Mouse (Mus musculus) myocyte (in vitro differentiated cells): Measurements from ENCODE around the gene Cacna1d. TPM values are rescaled to one million over a fixed set of nuclear protein-coding genes. Genes with fewer than 3 reads are reported as not detected.

Experiments used
- H3K27me3 ChIP-seq: one replicate; pipeline ENCODE4 v1.6.1; 2011; ENCODE audit not compliant: control insufficient read depth, insufficient read depth, insufficient read length
- H3K36me3 ChIP-seq: one replicate; pipeline ENCODE4 v1.6.1; 2011; ENCODE audit not compliant: control insufficient read depth, insufficient read depth
- H3K4me2 ChIP-seq: one replicate; pipeline ENCODE4 v1.6.1; 2011; ENCODE audit warnings: low read depth, control low read depth
- H3K4me3 ChIP-seq: one replicate; pipeline ENCODE4 v1.5.1; 2011; ENCODE audit warnings: mild to moderate bottlenecking, control low read depth, moderate library complexity
- H3K79me2 ChIP-seq: one replicate; pipeline ENCODE4 v1.6.1; 2011; ENCODE audit not compliant: control insufficient read depth, insufficient read depth
- H3ac ChIP-seq: one replicate; pipeline ENCODE4 v1.6.1; 2011; ENCODE audit not compliant: control insufficient read depth, insufficient read length
- CEBPB ChIP-seq: IDR thresholded peaks from 2 replicates; pipeline ENCODE4 v1.6.1; 2011; ENCODE audit warnings: mild to moderate bottlenecking, moderate library complexity; ENCODE audit not compliant: poor library complexity, insufficient read depth, severe bottlenecking
- E2F4 ChIP-seq: IDR thresholded peaks from one replicate; pipeline ENCODE4 v1.6.1; 2011; ENCODE audit warnings: mild to moderate bottlenecking, control low read depth, moderate library complexity; ENCODE audit not compliant: insufficient read depth
- MAX ChIP-seq: IDR thresholded peaks from one replicate; pipeline ENCODE4 v1.6.1; 2011; ENCODE audit warnings: low read depth, mild to moderate bottlenecking, control low read depth
- MYOD1 ChIP-seq, 3 experiments: IDR thresholded peaks; one replicate each; pipeline ENCODE4 v1.6.1; 2011; ENCODE audit warnings: control low read depth in 2 of 3, low read depth in 2 of 3, mild to moderate bottlenecking in 2 of 3, moderate library complexity in 1 of 3; ENCODE audit not compliant: insufficient read length in 2 of 3, control insufficient read depth in 1 of 3
- MYOG ChIP-seq, 3 experiments: IDR thresholded peaks; one replicate each; pipeline ENCODE4 v1.6.1; 2011; ENCODE audit warnings: control low read depth in 2 of 3, low read depth in 2 of 3, mild to moderate bottlenecking in 2 of 3; ENCODE audit not compliant: insufficient read length in 2 of 3, control insufficient read depth in 1 of 3, insufficient read depth in 1 of 3
- POLR2A ChIP-seq: IDR thresholded peaks from one replicate; pipeline ENCODE4 v1.6.1; 2011; ENCODE audit warnings: low read depth, mild to moderate bottlenecking, control low read depth, moderate library complexity; ENCODE audit not compliant: insufficient read length
- POLR2AphosphoS2 ChIP-seq: IDR thresholded peaks from one replicate; pipeline ENCODE4 v1.6.1; 2011; ENCODE audit warnings: low read depth, control low read depth; ENCODE audit not compliant: insufficient read length
- REST ChIP-seq: IDR thresholded peaks from one replicate; pipeline ENCODE4 v1.6.1; 2011; ENCODE audit warnings: mild to moderate bottlenecking, control low read depth, moderate library complexity; ENCODE audit not compliant: insufficient read depth, insufficient read length
- SRF ChIP-seq: IDR thresholded peaks from one replicate; pipeline ENCODE4 v1.6.1; 2011; ENCODE audit warnings: low read depth; ENCODE audit not compliant: control insufficient read depth, insufficient read length
- TCF12 ChIP-seq: IDR thresholded peaks from one replicate; pipeline ENCODE4 v1.6.1; 2011; ENCODE audit warnings: mild to moderate bottlenecking, control low read depth; ENCODE audit not compliant: poor library complexity, insufficient read depth, severe bottlenecking
- TCF3 ChIP-seq: IDR thresholded peaks from one replicate; pipeline ENCODE4 v1.6.1; 2011; ENCODE audit warnings: low read depth, control low read depth; ENCODE audit not compliant: insufficient read length
- USF1 ChIP-seq: IDR thresholded peaks from one replicate; pipeline ENCODE4 v1.6.1; 2011; ENCODE audit warnings: low read depth, mild to moderate bottlenecking, control low read depth, moderate library complexity
- polyA plus RNA-seq: library from polyadenylated mRNA; unstranded; fragments of >200 nt; fragmentation: generic; extraction: Trizol; gene quantifications from one replicate; pipeline ENCODE4 v1.2.1, GENCODE M21; 2012; ENCODE audit warnings: missing spikeins

Gene Cacna1d
- polyA plus RNA-seq, 1 experiment: not detected

DNA sequence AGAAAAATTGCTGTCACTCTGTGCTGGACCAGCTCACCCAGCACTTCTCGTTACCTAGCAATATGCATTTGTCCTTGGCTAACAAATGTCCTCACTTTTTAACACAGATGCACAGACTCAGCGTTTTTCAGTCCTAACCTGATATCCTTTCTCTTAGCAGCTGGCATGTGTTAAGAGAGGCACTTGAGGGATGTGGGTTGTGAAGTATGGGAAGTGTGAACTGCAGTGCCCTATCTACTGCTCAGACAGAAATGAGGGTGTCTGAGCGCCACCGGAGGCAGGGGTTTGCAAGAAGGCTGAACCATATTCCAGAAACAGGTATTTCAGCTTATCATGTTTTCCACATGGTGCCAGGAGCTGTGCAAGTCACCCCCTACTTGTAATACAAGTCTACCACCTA is 27.9 kb downstream of the Cacna1d start:
- Histone ChIP-seq H3ac (no peak overlapping the region), H3K79me2 (no peaks in the 10 kb centered on the region), H3K4me3 (no peak overlapping the region), H3K4me2 (no peak overlapping the region), H3K27me3 (peaks cover 7% of the 10 kb centered on the region), H3K36me3 (no peaks in the 10 kb centered on the region)
- no peak for TF ChIP-seq SRF
- TF ChIP-seq POLR2AphosphoS2: no peak
- no peak for TF ChIP-seq E2F4
- TF ChIP-seq POLR2A: no peak
- TF ChIP-seq CEBPB: no peak
- TF ChIP-seq MYOD1 (IDR thresholded peaks at IDR 0.05; ENCODE audit: control insufficient read depth in 1 of 3, insufficient read length in 2 of 3, low read depth in 2 of 3): no peak
- TF ChIP-seq TCF12: no peak
- TF ChIP-seq REST: no peak
- no peak for TF ChIP-seq MYOG (IDR thresholded peaks at IDR 0.05; ENCODE audit: control insufficient read depth in 1 of 3, insufficient read depth in 1 of 3, insufficient read length in 2 of 3, low read depth in 2 of 3)
- TF ChIP-seq MAX: no peak
- TF ChIP-seq USF1: no peak

DNA sequence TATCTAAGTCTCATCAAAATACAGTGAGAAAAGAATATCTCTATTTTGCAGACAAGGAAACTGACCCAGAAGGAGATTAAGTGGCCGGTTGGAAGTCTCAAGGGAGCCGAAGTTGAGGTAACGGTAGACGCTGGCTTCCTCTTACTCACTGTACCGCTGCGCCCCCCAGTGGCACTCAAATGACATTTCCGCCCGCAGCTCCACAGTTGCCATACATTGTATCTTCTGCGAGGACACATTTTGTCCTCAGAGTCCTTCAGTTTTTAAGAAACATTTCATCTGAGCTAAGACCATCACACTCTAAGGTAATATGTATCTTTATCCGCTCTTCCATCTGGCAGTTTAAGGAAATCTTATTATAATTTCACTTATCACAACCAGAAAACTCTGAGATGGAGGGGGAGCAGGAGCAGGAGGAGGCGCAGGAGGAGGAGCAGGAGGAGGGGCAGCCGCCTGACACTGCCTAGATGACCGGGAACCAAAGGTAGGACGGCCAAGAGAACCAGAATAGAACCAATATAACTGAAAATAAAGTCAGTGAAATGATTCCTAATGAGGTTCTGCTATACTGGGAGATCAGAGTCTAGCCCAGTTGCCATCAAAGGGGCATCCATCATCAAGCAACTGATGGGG is 31.2 kb downstream of the Cacna1d start:
- no peak overlapping the region for H3K4me2 ChIP-seq
- H3K4me3 ChIP-seq: no peak overlapping the region

DNA sequence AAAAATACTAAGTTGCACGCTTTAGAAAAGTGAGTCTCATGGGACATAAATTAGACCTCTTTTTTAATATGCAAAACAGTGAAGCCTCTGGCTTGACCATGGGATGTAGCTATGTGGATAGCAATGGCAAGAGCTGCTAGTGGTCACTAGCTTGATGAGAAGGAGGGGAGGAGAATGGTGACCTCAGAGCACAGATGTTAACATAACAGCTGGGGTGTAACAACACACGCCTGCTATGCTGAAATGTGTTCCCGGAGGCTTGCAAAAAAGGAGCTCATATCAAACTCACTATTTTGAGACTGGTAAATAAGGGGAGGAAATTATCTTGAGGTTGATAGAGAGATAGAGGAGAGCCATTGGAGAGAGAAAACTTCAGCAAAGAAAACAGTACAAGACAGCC is 32.4 kb downstream of the Cacna1d start:
- Histone ChIP-seq H3ac (no peak overlapping the region), H3K79me2 (no peaks in the 10 kb centered on the region), H3K27me3 (peaks cover 12% of the 10 kb centered on the region), H3K36me3 (no peaks in the 10 kb centered on the region), H3K4me3 (no peak overlapping the region), H3K4me2 (no peak overlapping the region)
- no peak for TF ChIP-seq E2F4
- TF ChIP-seq CEBPB: no peak

More for the DNA sequence above, 31.2 kb downstream of the Cacna1d start:
- Histone ChIP-seq H3K79me2 (no peaks in the 10 kb centered on the region), H3ac (no peak overlapping the region), H3K36me3 (no peaks in the 10 kb centered on the region), H3K27me3 (peaks cover 12% of the 10 kb centered on the region)
- TF ChIP-seq SRF (no peak), MYOG (IDR thresholded peaks at IDR 0.05; ENCODE audit: control insufficient read depth in 1 of 3, insufficient read depth in 1 of 3, insufficient read length in 2 of 3, low read depth in 2 of 3) (no peak), MAX (no peak), POLR2AphosphoS2 (no peak), TCF12 (no peak), MYOD1 (IDR thresholded peaks at IDR 0.05; ENCODE audit: control insufficient read depth in 1 of 3, insufficient read length in 2 of 3, low read depth in 2 of 3) (no peak), CEBPB (no peak)

DNA sequence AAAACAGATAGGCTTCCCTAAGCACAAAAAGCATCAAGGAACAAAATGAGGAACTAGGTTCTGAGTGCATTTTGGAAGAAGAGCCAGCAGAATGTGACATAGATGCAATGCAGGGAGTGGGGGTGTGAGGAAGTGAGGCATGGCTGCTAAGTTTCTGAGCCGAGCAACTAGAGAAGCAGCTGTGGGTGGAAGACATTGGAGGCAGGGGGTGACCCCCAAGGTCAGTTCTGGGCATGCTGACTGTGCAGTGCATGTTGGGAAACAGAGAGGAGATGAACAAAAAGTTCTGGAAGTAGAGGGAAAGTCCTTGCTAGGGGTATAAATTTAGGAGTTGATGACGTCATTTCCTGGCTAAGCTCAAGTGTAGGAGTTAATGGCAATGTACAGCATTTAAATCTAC is 33.4 kb downstream of the Cacna1d start:
- Histone ChIP-seq H3K36me3 (no peaks in the 10 kb centered on the region), H3K4me3 (no peak overlapping the region), H3K27me3 (peaks cover 15% of the 10 kb centered on the region), H3ac (no peak overlapping the region), H3K4me2 (no peak overlapping the region), H3K79me2 (no peaks in the 10 kb centered on the region)
- TF ChIP-seq MYOD1 (IDR thresholded peaks at IDR 0.05; ENCODE audit: control insufficient read depth in 1 of 3, insufficient read length in 2 of 3, low read depth in 2 of 3): no peak
- no peak for TF ChIP-seq POLR2AphosphoS2
- no peak for TF ChIP-seq TCF12
- no peak for TF ChIP-seq CEBPB
- TF ChIP-seq TCF3: no peak
- TF ChIP-seq MYOG (IDR thresholded peaks at IDR 0.05; ENCODE audit: control insufficient read depth in 1 of 3, insufficient read depth in 1 of 3, insufficient read length in 2 of 3, low read depth in 2 of 3): no peak
- TF ChIP-seq MAX: no peak

DNA sequence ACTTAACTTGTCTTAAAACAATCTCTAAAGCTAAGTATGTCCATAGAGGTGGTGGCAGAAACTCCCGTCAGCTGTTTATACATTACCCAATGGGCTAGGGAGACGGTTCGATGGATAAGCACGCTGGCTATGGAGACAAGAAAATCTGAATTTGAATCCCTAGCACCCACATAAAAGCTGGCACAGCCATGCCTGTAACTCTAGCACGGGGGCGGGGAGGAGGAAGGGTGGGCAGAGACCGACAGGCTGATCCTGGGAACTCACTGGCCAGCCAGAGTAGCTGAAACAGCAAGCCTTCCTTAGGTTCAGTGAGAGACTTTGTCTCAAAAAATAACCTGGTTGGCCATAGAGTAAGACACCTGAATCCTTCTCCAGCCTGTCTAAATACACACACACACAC is 33.8 kb downstream of the Cacna1d start:
- Histone ChIP-seq H3ac (no peak overlapping the region), H3K4me3 (no peak overlapping the region), H3K4me2 (no peak overlapping the region), H3K36me3 (no peaks in the 10 kb centered on the region), H3K27me3 (peaks cover 15% of the 10 kb centered on the region), H3K79me2 (no peaks in the 10 kb centered on the region)
- TF ChIP-seq TCF12: no peak
- TF ChIP-seq MYOG (IDR thresholded peaks at IDR 0.05; ENCODE audit: control insufficient read depth in 1 of 3, insufficient read depth in 1 of 3, insufficient read length in 2 of 3, low read depth in 2 of 3): no peak
- no peak for TF ChIP-seq TCF3
- no peak for TF ChIP-seq USF1
- no peak for TF ChIP-seq SRF
- no peak for TF ChIP-seq CEBPB
- TF ChIP-seq MYOD1 (IDR thresholded peaks at IDR 0.05; ENCODE audit: control insufficient read depth in 1 of 3, insufficient read length in 2 of 3, low read depth in 2 of 3): no peak
- no peak for TF ChIP-seq POLR2A
- no peak for TF ChIP-seq POLR2AphosphoS2
- no peak for TF ChIP-seq REST
- no peak for TF ChIP-seq E2F4
- TF ChIP-seq MAX: no peak
